Mouse (Mus musculus): ENCODE data around the gene Crk.
"Not testable (repeated sequence)": the region's sequence is repeated elsewhere in the genome, so short reads cannot be mapped to it uniquely, and the experiment has no call there.

Crk gene

DNA sequence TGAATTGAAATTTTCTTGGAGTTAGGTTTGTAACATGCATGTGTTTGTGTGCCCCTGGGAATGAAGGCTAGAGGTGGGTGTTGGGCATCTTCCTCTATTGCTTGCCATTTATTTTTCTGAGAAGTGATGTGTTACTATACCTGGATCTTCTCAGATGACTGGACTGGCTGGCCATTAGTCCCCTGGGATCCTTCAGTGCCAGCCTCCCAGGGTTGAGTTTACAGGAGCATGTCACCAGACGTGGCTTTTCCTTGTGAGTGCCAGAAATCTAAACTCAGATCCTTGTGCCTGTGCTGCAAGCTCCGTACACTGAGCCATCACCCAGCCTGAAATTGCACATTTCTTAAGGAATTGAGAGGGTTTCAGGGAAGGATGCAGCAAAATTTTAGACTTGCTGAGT is 5.9 kb downstream of the Crk start:
- DNase-seq (ENCODE audit: low spot score in 2 of 2) = no peak

GRCm38 (mm10) chr11:75687343-75687993 is 8.4 kb downstream of the Crk start:
- no peak for DNase-seq (ENCODE audit: low spot score in 2 of 2)

DNA sequence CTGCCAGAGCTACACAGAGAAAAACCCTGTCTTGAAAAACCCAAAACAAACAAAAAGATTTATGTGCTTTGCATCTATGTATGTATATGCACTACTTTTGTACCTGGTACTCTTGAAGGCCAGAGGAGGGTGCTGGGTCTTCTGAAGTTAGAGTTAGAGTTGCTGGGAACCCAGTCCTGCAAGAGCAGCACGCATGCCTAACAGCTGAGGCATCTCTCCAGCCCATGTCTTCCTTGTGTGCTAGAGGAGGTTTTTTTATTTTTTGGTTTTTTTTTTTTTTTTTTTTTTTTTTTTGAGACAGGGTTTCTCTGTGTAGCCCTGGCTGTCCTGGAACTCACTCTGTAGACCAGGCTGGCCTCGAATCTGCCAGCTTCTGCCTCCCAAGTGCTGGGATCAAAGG is 9.1 kb downstream of the Crk start:
- no peak for DNase-seq (ENCODE audit: low spot score in 2 of 2)

DNA sequence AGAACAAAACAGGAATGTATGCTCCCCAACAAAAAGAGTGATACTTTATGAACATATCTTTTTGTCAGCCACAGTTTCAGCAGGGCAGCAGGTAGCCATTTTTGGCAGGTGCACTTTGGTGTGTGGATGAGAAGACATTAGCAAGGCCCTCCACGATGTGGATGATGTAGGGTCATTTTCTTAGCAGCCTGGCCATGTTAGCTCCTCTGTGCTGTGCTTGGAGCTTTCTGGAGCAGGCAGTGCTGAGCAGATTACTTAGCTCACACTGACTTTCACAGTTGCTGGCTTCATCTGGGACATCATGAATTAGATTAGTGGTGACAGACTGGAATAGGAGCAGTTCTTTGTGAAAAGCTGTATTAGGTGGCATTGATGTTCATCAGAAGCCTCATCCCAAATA is 10.9 kb downstream of the Crk start:
- DNase-seq (ENCODE audit: low spot score in 2 of 2) = no peak

GRCm38 (mm10) chr11:75691047-75691446 is 12.0 kb downstream of the Crk start:
- no peak for DNase-seq (ENCODE audit: low spot score in 2 of 2)

- no peak for DNase-seq (ENCODE audit: low spot score in 2 of 2)
These were observed 14.5 kb downstream of the Crk start for GRCm38 (mm10) chr11:75693570-75693969.

DNA sequence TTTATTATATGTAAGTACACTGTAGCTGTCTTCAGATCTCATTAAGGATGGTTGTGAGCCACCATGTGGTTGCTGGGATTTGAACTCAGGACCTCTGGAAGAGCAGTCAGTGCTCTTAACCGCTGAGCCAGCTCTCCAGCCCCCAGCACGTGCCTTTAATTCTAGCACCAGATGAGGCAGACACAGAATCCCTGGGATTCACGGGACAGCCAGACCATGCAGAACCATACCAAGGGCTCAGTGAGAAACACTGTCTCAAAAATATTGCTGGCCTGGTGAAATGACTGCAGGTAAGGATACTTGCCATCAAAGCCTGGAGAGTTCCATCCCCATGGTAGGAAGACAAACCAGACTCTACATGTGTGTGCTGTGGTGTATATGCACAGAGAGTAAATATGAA is 18.4 kb downstream of the Crk start:
- not testable (repeated sequence) for DNase-seq (ENCODE audit: low spot score in 2 of 2)

DNA sequence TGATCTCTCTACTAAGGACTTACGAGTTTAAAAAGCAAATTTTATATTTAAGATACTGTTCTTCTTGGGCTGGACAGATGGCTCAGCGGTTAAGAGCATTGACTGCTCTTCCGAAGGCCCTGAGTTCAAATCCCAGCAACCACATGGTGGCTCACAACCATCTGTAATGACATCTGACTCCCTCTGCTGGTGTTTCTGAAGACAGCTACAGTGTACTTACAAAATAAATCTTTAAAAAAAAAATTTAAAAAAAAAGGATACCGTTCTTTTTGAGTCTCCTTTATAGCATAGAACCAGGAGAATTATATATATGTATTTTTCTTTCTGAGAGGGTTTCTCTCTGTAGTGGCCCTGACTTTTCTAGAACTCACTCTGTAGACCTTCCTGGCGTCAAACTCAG is 21.5 kb downstream of the Crk start:
- DNase-seq (ENCODE audit: low spot score in 2 of 2) = no peak

DNA sequence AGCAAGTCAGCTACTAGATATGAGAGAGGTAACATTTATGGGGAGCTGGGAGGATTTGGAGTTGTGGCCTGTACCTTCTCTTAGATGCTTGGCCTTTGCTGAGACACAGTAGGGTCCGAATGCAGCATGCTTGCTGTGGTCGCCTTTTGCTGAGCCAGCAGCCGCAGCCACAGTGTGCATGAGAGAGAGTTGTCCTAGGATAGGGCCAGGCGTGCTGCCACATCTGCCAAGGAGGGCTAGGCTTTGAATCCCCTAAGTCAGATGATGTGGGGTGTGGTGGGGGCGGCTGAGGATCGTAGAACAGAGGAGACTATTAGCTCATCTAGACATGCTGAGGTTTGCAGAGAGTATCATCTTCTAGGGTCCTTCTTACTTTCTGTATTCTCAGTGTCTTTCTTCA is 23.7 kb downstream of the Crk start:
- DNase-seq (ENCODE audit: low spot score in 2 of 2) = no peak

GRCm38 (mm10) chr11:75703748-75704147 is 24.7 kb downstream of the Crk start:
- no peak for DNase-seq (ENCODE audit: low spot score in 2 of 2)

DNA sequence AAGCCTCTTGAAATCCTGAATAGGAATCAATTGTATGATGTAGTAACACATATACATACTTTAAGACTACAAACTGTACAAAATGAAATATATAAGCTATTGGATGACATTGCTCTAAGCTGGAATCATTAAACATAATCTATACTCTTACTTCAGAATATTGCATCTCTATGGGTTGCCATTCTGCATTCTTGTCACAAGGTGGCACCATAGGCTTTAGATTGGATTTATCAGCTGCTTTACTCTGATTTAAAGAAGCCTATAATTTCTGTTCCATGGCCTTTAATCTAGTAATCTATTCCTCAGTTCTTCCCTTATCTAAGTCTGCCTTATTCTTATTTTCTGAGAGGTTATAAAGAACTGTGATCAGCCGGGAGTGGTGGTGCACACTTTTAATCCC is 34.9 kb downstream of the Crk start:
- DNase-seq (ENCODE audit: low spot score in 2 of 2) = no peak

- DNase-seq (ENCODE audit: low spot score in 2 of 2) = no peak
These were observed 36.5 kb downstream of the Crk start for GRCm38 (mm10) chr11:75715556-75715955.

DNA sequence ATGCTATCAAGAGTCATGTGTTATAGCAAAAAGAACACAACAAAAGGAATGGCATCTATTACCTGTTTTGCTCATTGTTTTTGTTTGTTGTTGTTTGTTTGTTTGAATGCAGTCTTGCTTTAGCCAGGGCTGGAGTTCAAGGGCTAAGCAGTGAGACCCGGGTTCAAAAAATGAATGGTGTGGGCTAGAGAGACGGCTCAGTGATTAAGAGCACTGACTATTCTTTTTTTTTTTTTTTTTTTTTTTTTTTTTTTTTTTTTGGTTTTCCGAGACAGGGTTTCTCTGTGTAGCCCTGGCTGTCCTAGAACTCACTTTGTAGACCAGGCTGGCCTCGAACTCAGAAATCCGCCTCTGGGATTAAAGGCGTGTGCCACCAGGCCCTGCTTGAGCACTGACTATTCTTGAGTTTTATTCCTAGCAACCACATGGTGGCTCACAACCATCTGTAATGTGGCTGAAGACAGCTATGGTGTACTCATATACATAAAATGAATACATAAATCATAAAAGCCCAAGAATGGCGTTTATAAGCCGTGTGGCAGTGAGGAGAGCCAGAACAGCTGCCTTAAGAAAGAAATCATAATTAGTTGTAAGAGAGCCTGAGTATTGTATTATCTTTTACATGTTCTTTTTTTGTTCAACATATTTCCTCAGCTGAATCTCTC is 37.7 kb downstream of the Crk start:
- no peak for DNase-seq (ENCODE audit: low spot score in 2 of 2)

- DNase-seq (ENCODE audit: low spot score in 2 of 2) = no peak
These were observed 43.3 kb downstream of the Crk start for GRCm38 (mm10) chr11:75722339-75722738.

- DNase-seq (ENCODE audit: low spot score in 2 of 2) = no peak
These were observed 48.1 kb downstream of the Crk start for GRCm38 (mm10) chr11:75727168-75727567.

DNA sequence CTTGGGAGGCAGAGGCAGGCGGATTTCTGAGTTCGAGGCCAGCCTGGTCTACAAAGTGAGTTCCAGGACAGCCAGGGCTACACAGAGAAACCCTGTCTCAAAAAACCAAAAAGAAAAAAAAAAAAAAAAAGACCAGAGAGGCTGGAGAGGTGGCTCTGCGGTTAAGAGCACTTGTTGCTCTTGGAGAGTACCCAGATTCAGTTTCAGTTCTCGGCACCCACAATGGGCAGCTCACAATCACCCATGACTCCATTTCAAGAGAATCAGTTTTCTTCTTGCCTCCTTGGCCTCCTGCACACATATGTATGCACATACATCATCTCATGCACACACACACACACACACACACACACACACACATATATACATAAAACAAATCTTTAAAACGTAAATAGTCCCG is 48.6 kb downstream of the Crk start:
- DNase-seq (ENCODE audit: low spot score in 2 of 2) = not testable (repeated sequence)

- peak; percentile 86 to 93 for DNase-seq (ENCODE audit: low spot score in 2 of 2)
These were observed 53.6 kb downstream of the Crk start, which contains the start of gene Ywhae for GRCm38 (mm10) chr11:75732434-75733226. TSS of gene Ywhae (plus strand) at chr11:75732869.

DNA sequence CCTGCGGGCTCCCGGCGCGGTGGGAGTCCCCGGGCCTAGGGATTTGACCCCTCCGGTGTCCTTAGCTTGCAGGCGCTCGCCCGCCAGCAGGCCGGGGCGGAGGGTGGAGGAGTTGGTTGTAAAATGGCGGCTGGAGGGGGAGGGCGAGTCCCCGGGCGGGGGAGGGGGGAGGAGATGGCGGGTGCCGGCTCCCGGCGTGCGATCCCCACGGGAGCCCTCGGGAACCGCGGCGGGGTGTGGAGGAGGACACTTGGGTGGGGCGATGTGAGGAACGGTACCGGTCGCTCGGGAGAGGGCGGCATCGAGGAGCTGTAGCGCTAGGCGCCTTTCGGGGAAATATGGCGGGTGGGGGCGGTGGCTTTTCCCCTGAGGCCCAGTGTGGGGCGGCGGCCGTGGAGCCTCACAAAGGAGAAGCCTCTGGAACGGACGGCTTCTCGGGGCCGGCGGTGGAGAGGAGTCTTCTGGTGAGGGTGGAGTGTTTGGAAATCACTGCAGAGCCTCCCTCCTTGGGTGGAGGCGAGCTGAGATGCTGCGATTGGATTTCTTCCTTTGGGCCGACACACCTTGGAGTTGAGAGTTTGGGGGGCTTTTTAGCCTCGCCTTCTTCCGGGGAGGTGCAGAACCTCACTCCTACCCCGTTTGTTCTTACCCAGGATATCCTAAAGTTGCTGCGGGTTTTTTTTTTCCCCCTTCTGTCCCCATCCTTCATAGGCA is 54.3 kb downstream of the Crk start:
- DNase-seq (ENCODE audit: low spot score in 2 of 2) = peak; percentile 69 to 87

GRCm38 (mm10) chr11:75735462-75736252 is 56.6 kb downstream of the Crk start:
- no peak for DNase-seq (ENCODE audit: low spot score in 2 of 2)

DNA sequence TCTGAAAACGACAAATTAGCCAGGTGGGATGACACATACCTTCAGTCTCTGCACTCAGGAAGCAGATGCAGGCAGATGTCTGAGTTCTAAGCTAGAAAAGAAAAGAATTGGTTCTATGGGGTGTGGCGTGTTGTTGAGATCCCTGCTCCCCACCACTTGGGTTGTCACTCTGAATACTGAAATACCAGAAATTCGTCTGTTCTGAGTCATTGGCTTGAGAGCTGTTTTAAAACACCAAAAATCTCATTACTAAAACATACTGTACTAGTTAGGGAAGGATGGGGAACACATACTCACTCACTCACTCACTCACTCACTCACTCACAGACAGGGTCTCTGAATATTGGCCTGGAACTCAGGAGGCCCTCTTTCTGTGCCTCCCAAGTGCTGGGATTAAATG is 57.9 kb downstream of the Crk start:
- no peak for DNase-seq (ENCODE audit: low spot score in 2 of 2)

GRCm38 (mm10) chr11:75737806-75738476 is 58.9 kb downstream of the Crk start:
- DNase-seq (ENCODE audit: low spot score in 2 of 2) = no peak
